ENCODE assay signal across 9 mouse cellular contexts in the genomic region with DNA sequence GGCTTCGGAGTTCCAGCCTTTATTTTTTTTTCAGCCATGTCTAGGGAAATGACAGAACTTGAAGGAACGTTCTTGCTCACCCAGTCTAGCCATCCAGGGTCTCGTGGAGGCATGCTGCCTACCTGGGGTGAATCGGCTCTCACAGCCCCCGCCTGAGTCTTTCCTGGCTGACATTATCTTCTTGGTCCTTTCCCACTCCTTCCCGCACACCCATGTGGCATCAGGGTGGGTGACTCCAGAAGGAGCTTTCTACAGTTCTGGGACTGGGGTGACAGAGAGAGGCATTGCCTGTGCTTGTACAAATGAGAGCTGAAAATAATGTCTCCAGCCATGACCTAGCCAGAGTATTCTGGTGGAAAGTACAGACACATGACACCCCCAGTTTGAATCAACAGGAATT. TPM values are rescaled to one million over a fixed set of nuclear protein-coding genes. Genes with fewer than 3 reads are reported as not detected.
DNase-seq lines count a peak whose midpoint lies in the region; ATAC-seq and TF ChIP-seq lines count a peak whose summit lies in the region.
"Had no signal": no experiment of that assay in that cellular context is flagged by ENCODE, and none has a peak within 500 bp of the region (broad histone marks: within the 10 kb centered on the region; RNA-seq: fewer than 3 reads in every experiment).

No protein-coding gene starts in this region.

- H3K4me1 ChIP-seq in hindbrain, embryonic 11.5 days (replicated peaks; ENCODE audit: control insufficient read depth, insufficient read depth, low read length), result peaks cover 36% of the 10 kb centered on the region
- peaks cover 49% of the 10 kb centered on the region for H3K4me1 ChIP-seq in hindbrain, postnatal 0 days (ENCODE audit: insufficient read depth, low read length)
- H3K4me1 ChIP-seq in neural tube, embryonic 12.5 days, result peaks cover 83% of the 10 kb centered on the region
- H3K4me1 ChIP-seq in intestine, postnatal 0 days (replicated peaks; ENCODE audit: control insufficient read depth, insufficient read depth, low read length), result 0 out of 2 replicates have a peak, but pooled peaks cover 14% of the 10 kb centered on the region
- peaks cover 13% of the 10 kb centered on the region for H3K4me1 ChIP-seq in stomach, postnatal 0 days (replicated peaks; ENCODE audit: control insufficient read depth, insufficient read depth)

- peak overlapping the region; percentile 71 for H3K27ac ChIP-seq in hindbrain, embryonic 11.5 days (ENCODE audit: low read depth, low read length)
- no peak overlapping the region; the same call in 1 of the 2 replicates for H3K27ac ChIP-seq in hindbrain, postnatal 0 days
- H3K27ac ChIP-seq in neural tube, embryonic 12.5 days, result no peak overlapping the region
- peak overlapping the region; percentile 63 for H3K27ac ChIP-seq in intestine, postnatal 0 days (ENCODE audit: low read depth, low read length)
- peak overlapping the region; percentile 89 for H3K27ac ChIP-seq in stomach, postnatal 0 days (replicated peaks)

- no peaks in the 10 kb centered on the region for H3K9me3 ChIP-seq in hindbrain, embryonic 11.5 days (ENCODE audit: control insufficient read depth, low read length)
- no peaks in the 10 kb centered on the region for H3K9me3 ChIP-seq in hindbrain, postnatal 0 days (ENCODE audit: low read length)
- no peaks in the 10 kb centered on the region for H3K9me3 ChIP-seq in neural tube, embryonic 12.5 days
- no peaks in the 10 kb centered on the region for H3K9me3 ChIP-seq in intestine, postnatal 0 days (ENCODE audit: control insufficient read depth)
- no peaks in the 10 kb centered on the region for H3K9me3 ChIP-seq in stomach, postnatal 0 days (ENCODE audit: control insufficient read depth, low read length)

- no peak overlapping the region for H3K4me3 ChIP-seq in hindbrain, embryonic 11.5 days (ENCODE audit: low read depth, low read length)
- H3K4me3 ChIP-seq in hindbrain, postnatal 0 days (ENCODE audit: low read length), result no peak overlapping the region
- no peak overlapping the region for H3K4me3 ChIP-seq in neural tube, embryonic 12.5 days
- H3K4me3 ChIP-seq in intestine, postnatal 0 days (ENCODE audit: low read depth, low read length), result no peak overlapping the region
- H3K4me3 ChIP-seq in stomach, postnatal 0 days (ENCODE audit: low read depth, low read length), result no peak overlapping the region

- ATAC-seq in hindbrain, embryonic 11.5 days (ENCODE audit: low FRiP score), result no peak
- ATAC-seq in hindbrain, postnatal 0 days, result no peak
- no peak for ATAC-seq in neural tube, embryonic 12.5 days (ENCODE audit: low FRiP score, low read depth)
- no peak for ATAC-seq in intestine, postnatal 0 days
- ATAC-seq in stomach, postnatal 0 days (ENCODE audit: low FRiP score, low TSS enrichment), result no peak

- no peak overlapping the region for H3K4me2 ChIP-seq in hindbrain, embryonic 11.5 days (replicated peaks; ENCODE audit: low read depth, low read length)
- no peak overlapping the region for H3K4me2 ChIP-seq in hindbrain, postnatal 0 days (ENCODE audit: low read depth, low read length)
- H3K4me2 ChIP-seq in neural tube, embryonic 12.5 days (replicated peaks), result peak overlapping the region; percentile 10; the same call in 1 of the 2 replicates
- H3K4me2 ChIP-seq in intestine, postnatal 0 days (replicated peaks; ENCODE audit: low read depth), result no peak overlapping the region
- peak overlapping the region; percentile 43; the same call in 1 of the 2 replicates for H3K4me2 ChIP-seq in stomach, postnatal 0 days (replicated peaks; ENCODE audit: low read depth)

- no peaks in the 10 kb centered on the region for H3K36me3 ChIP-seq in hindbrain, embryonic 11.5 days (ENCODE audit: control insufficient read depth, insufficient read depth, low read length)
- no peaks in the 10 kb centered on the region for H3K36me3 ChIP-seq in hindbrain, postnatal 0 days (ENCODE audit: insufficient read depth, low read length)
- H3K36me3 ChIP-seq in neural tube, embryonic 12.5 days, result no peaks in the 10 kb centered on the region
- no peaks in the 10 kb centered on the region for H3K36me3 ChIP-seq in intestine, postnatal 0 days (ENCODE audit: control insufficient read depth, insufficient read depth)
- no peaks in the 10 kb centered on the region; the same call in 1 of the 2 replicates for H3K36me3 ChIP-seq in stomach, postnatal 0 days (ENCODE audit: control insufficient read depth, insufficient read depth, low read length)

- no peak for DNase-seq in hindbrain, embryonic 11.5 days (ENCODE audit: low spot score)
- no peak for DNase-seq in hindbrain, postnatal 0 days (ENCODE audit: low spot score)
- no peak for DNase-seq in neural tube, embryonic 10.5 days (ENCODE audit: extremely low spot score, low spot score)
- no peak for DNase-seq in stomach, postnatal 0 days (ENCODE audit: low spot score)
- DNase-seq in layer of hippocampus, postnatal 14 days (ENCODE audit: low spot score in 2 of 2), result no peak
- DNase-seq in cerebellum, adult 8-10 months, result no peak
- DNase-seq: cerebellum, adult 11 months had no signal

- no peak for TF ChIP-seq CTCF in hindbrain, postnatal 0 days (IDR thresholded peaks at IDR 0.05; ENCODE audit: low read depth)
- no peak for TF ChIP-seq CTCF in intestine, postnatal 0 days (IDR thresholded peaks at IDR 0.05; ENCODE audit: low read depth)
- no peak for TF ChIP-seq CTCF in stomach, postnatal 0 days (IDR thresholded peaks at IDR 0.05; ENCODE audit: low read depth)

- no peak for TF ChIP-seq EP300 in stomach, postnatal 0 days (optimal IDR thresholded peaks at IDR 0.05)

- H3K27me3 ChIP-seq in hindbrain, embryonic 11.5 days (ENCODE audit: control insufficient read depth, insufficient read depth, low read length), result no peaks in the 10 kb centered on the region
- H3K27me3 ChIP-seq in hindbrain, postnatal 0 days (ENCODE audit: insufficient read depth, low read length), result no peaks in the 10 kb centered on the region
- no peaks in the 10 kb centered on the region for H3K27me3 ChIP-seq in neural tube, embryonic 12.5 days (replicated peaks)
- no peaks in the 10 kb centered on the region for H3K27me3 ChIP-seq in intestine, postnatal 0 days (replicated peaks; ENCODE audit: control insufficient read depth, insufficient read depth, low read length)
- no peaks in the 10 kb centered on the region for H3K27me3 ChIP-seq in stomach, postnatal 0 days (ENCODE audit: control insufficient read depth, insufficient read depth, low read length)

- no peak overlapping the region for H3K9ac ChIP-seq in hindbrain, embryonic 11.5 days (ENCODE audit: low read depth, low read length)
- H3K9ac ChIP-seq in hindbrain, postnatal 0 days (replicated peaks; ENCODE audit: low read length), result no peak overlapping the region
- no peak overlapping the region for H3K9ac ChIP-seq in neural tube, embryonic 12.5 days
- no peak overlapping the region for H3K9ac ChIP-seq in intestine, postnatal 0 days (ENCODE audit: low read depth, low read length)
- peak overlapping the region; percentile 32 for H3K9ac ChIP-seq in stomach, postnatal 0 days (ENCODE audit: low read length)

- 72% methylated on average over 6 of the region's 6 CpGs for WGBS in hindbrain, embryonic 11.5 days
- 78% methylated on average over 6 of the region's 6 CpGs for WGBS in hindbrain, postnatal 0 days
- WGBS in neural tube, embryonic 12.5 days, result 86% methylated on average over 6 of the region's 6 CpGs
- 56% methylated on average over 6 of the region's 6 CpGs for WGBS in intestine, postnatal 0 days
- 50% methylated on average over 6 of the region's 6 CpGs for WGBS in stomach, postnatal 0 days

RNA-seq across cellular contexts. Expression of a gene that starts 28.0 kb away (rescaled TPM):
- 55.7 and 58.2 TPM in 2 replicates for polyA plus RNA-seq in hindbrain, embryonic 11.5 days (2014; fragmentation: Nextera tagmentation; extraction: Ambion mirVana)
- total RNA-seq in hindbrain, postnatal 0 days (2014; rRNA removed), result 59.7 and 89.4 TPM in 2 replicates
- 38.2 and 43.6 TPM in 2 replicates for polyA plus RNA-seq in hindbrain, postnatal 0 days (2015; fragmentation: Nextera tagmentation; extraction: Ambion mirVana)
- polyA plus RNA-seq in neural tube, embryonic 12.5 days (2016; fragmentation: Nextera tagmentation; extraction: Ambion mirVana), result 77.8 and 91.9 TPM in 2 replicates
- polyA plus RNA-seq in intestine, postnatal 0 days (2015; fragmentation: Nextera tagmentation; extraction: Ambion mirVana), result 7.9 and 8.1 TPM in 2 replicates
- polyA plus RNA-seq in stomach, postnatal 0 days (2015; fragmentation: Nextera tagmentation; extraction: Ambion mirVana), result 9.3 and 9.4 TPM in 2 replicates
- total RNA-seq in layer of hippocampus, postnatal 14 days (2021), result 10 to 100 TPM; 62.7 to 67.5 TPM

Comparison
In these comparisons a context has a peak if more than half of its experiments do, and no peak if none do; other contexts are left out.
1. H3K27ac ChIP-seq: peak in hindbrain, embryonic 11.5 days (single experiment), intestine, postnatal 0 days (single experiment) and stomach, postnatal 0 days (single experiment); none in hindbrain, postnatal 0 days (single experiment) and neural tube, embryonic 12.5 days (single experiment).
2. H3K4me2 ChIP-seq: peak in neural tube, embryonic 12.5 days (single experiment) and stomach, postnatal 0 days (single experiment); none in hindbrain, embryonic 11.5 days (single experiment), hindbrain, postnatal 0 days (single experiment) and intestine, postnatal 0 days (single experiment).